8 mouse cellular contexts compared by ENCODE assay signal in the genomic region with DNA sequence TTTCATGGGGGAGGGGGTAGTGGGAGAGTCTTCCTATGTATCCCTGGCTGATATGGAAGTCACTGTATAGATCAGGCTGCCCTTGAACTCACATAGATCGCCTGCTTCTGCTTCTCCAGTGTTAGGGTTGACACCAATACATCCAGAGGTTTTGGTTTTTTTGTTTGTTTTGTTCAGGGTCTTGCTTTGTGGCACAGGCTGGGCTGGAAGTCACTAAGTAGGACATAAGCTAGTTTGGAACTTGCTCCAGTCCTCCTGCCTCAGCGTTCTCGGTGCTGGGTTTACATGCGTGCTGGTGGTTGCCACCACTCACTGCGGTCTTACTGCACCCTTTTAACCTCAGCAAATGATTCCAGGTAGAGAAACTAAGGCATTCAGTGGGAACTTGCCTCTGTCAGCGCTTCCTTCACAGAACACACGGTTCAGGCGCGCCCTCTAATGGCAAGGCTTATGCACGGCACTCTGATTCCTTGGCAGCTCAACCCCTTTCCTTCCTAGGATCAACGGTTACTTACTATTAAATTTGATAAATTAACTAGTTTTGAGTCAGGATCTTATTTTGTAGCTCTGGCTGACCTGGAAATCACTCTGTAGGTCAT. TPM values are rescaled to one million over a fixed set of nuclear protein-coding genes. Genes with fewer than 3 reads are reported as not detected.
DNase-seq lines count a peak whose midpoint lies in the region; ATAC-seq and TF ChIP-seq lines count a peak whose summit lies in the region.

No protein-coding gene starts in this region.

- no peak for TF ChIP-seq EP300 in stomach, postnatal 0 days (optimal IDR thresholded peaks at IDR 0.05)

- H3K9ac ChIP-seq in intestine, embryonic 16.5 days (ENCODE audit: low read depth, low read length), result no peak overlapping the region
- no peak overlapping the region for H3K9ac ChIP-seq in limb, embryonic 13.5 days
- H3K9ac ChIP-seq in midbrain, postnatal 0 days (replicated peaks; ENCODE audit: low read length, poor library complexity, severe bottlenecking), result no peak overlapping the region
- no peak overlapping the region for H3K9ac ChIP-seq in stomach, postnatal 0 days (ENCODE audit: low read length)

- peak; percentile 86 for TF ChIP-seq CTCF in midbrain, postnatal 0 days (IDR thresholded peaks at IDR 0.05)
- peak; percentile 94 for TF ChIP-seq CTCF in stomach, postnatal 0 days (IDR thresholded peaks at IDR 0.05; ENCODE audit: low read depth)

- peak overlapping the region; percentile 34 for H3K4me2 ChIP-seq in intestine, embryonic 16.5 days (ENCODE audit: low read depth, low read length)
- peak overlapping the region; percentile 93 for H3K4me2 ChIP-seq in limb, embryonic 13.5 days (replicated peaks)
- H3K4me2 ChIP-seq in midbrain, postnatal 0 days (ENCODE audit: low read depth, low read length, poor library complexity, severe bottlenecking), result 0 out of 2 replicates have a peak overlapping the region, but pooled peaks have one; percentile 98
- H3K4me2 ChIP-seq in stomach, postnatal 0 days (replicated peaks; ENCODE audit: low read depth), result 0 out of 2 replicates have a peak overlapping the region, but pooled peaks have one; percentile 15

- DNase-seq in ovary, postnatal 36 days (ENCODE audit: low spot score), result peak; percentile 71
- DNase-seq in ovary, adult 18-20 months (ENCODE audit: low spot score), result no peak
- DNase-seq in cerebellum, postnatal 10 days, result peak; percentile 87
- DNase-seq in gastrocnemius, postnatal 25 days, result peak; percentile 57
- peak; percentile 72 for DNase-seq in midbrain, postnatal 0 days (ENCODE audit: low spot score)
- peak; percentile 84 for DNase-seq in stomach, postnatal 0 days (ENCODE audit: low spot score)

- no peaks in the 10 kb centered on the region for H3K36me3 ChIP-seq in intestine, embryonic 16.5 days (ENCODE audit: control insufficient read depth, insufficient read depth, low read length)
- H3K36me3 ChIP-seq in limb, embryonic 13.5 days, result peaks cover 9% of the 10 kb centered on the region
- 0 out of 2 replicates have a peak, but pooled peaks cover 2% of the 10 kb centered on the region for H3K36me3 ChIP-seq in midbrain, postnatal 0 days (ENCODE audit: insufficient read depth, low read length)
- no peaks in the 10 kb centered on the region for H3K36me3 ChIP-seq in stomach, postnatal 0 days (ENCODE audit: control insufficient read depth, insufficient read depth, low read length)

- H3K9me3 ChIP-seq in intestine, embryonic 16.5 days (ENCODE audit: control insufficient read depth, low read length), result no peaks in the 10 kb centered on the region
- no peaks in the 10 kb centered on the region for H3K9me3 ChIP-seq in limb, embryonic 13.5 days
- no peaks in the 10 kb centered on the region for H3K9me3 ChIP-seq in midbrain, postnatal 0 days (ENCODE audit: low read length)
- no peaks in the 10 kb centered on the region for H3K9me3 ChIP-seq in stomach, postnatal 0 days (ENCODE audit: control insufficient read depth, low read length)

- 2% methylated on average over 11 of the region's 11 CpGs for WGBS in intestine, embryonic 16.5 days
- WGBS in limb, embryonic 13.5 days, result 3% methylated on average over 11 of the region's 11 CpGs
- WGBS in midbrain, postnatal 0 days, result 1% methylated on average over 11 of the region's 11 CpGs
- WGBS in stomach, postnatal 0 days, result 1% methylated on average over 11 of the region's 11 CpGs

- H3K4me1 ChIP-seq in intestine, embryonic 16.5 days (ENCODE audit: control insufficient read depth, insufficient read depth, low read length), result peaks cover 30% of the 10 kb centered on the region
- H3K4me1 ChIP-seq in limb, embryonic 13.5 days, result peaks cover 42% of the 10 kb centered on the region
- peaks cover 11% of the 10 kb centered on the region for H3K4me1 ChIP-seq in midbrain, postnatal 0 days (ENCODE audit: insufficient read depth, low read length)
- H3K4me1 ChIP-seq in stomach, postnatal 0 days (replicated peaks; ENCODE audit: control insufficient read depth, insufficient read depth), result 0 out of 2 replicates have a peak, but pooled peaks cover 2% of the 10 kb centered on the region

- H3K4me3 ChIP-seq in intestine, embryonic 16.5 days (ENCODE audit: low read length), result no peak overlapping the region
- 0 out of 2 replicates have a peak overlapping the region, but pooled peaks have one; percentile 53 for H3K4me3 ChIP-seq in limb, embryonic 13.5 days
- H3K4me3 ChIP-seq in midbrain, postnatal 0 days (ENCODE audit: low read depth, low read length), result no peak overlapping the region
- H3K4me3 ChIP-seq in stomach, postnatal 0 days (ENCODE audit: low read depth, low read length), result no peak overlapping the region

- ATAC-seq in intestine, embryonic 16.5 days, result no peak
- no peak for ATAC-seq in limb, embryonic 13.5 days (ENCODE audit: low FRiP score, low read depth)
- ATAC-seq in midbrain, postnatal 0 days (ENCODE audit: low FRiP score), result no peak
- ATAC-seq in stomach, postnatal 0 days (ENCODE audit: low FRiP score, low TSS enrichment), result no peak

- H3K27ac ChIP-seq in intestine, embryonic 16.5 days (ENCODE audit: low read length), result no peak overlapping the region
- no peak overlapping the region for H3K27ac ChIP-seq in limb, embryonic 13.5 days
- H3K27ac ChIP-seq in midbrain, postnatal 0 days (ENCODE audit: low read depth, low read length), result no peak overlapping the region
- H3K27ac ChIP-seq in stomach, postnatal 0 days (replicated peaks), result no peak overlapping the region

- H3K27me3 ChIP-seq in intestine, embryonic 16.5 days (replicated peaks; ENCODE audit: control insufficient read depth, insufficient read depth, low read length), result no peaks in the 10 kb centered on the region
- peaks cover 20% of the 10 kb centered on the region for H3K27me3 ChIP-seq in limb, embryonic 13.5 days
- peaks cover 4% of the 10 kb centered on the region; the same call in 1 of the 2 replicates for H3K27me3 ChIP-seq in midbrain, postnatal 0 days (ENCODE audit: insufficient read depth, low read length)
- no peaks in the 10 kb centered on the region for H3K27me3 ChIP-seq in stomach, postnatal 0 days (ENCODE audit: control insufficient read depth, insufficient read depth, low read length)

RNA-seq across cellular contexts. Expression of gene Ercc1, which starts 1.3 kb away (rescaled TPM):
- total RNA-seq in gastrocnemius, postnatal 25 days (2021), result 10 to 100 TPM; 21.5 to 25.4 TPM
- 45.8 and 51.3 TPM in 2 replicates for polyA plus RNA-seq in intestine, embryonic 16.5 days (2015; fragmentation: Nextera tagmentation; extraction: Ambion mirVana)
- 89.1 and 96.4 TPM in 2 replicates for polyA plus RNA-seq in limb, embryonic 13.5 days (2015; fragmentation: Nextera tagmentation; extraction: Ambion mirVana)
- 50.3 and 71.4 TPM in 2 replicates for total RNA-seq in midbrain, postnatal 0 days (2014; rRNA removed)
- 67.7 and 71.0 TPM in 2 replicates for polyA plus RNA-seq in midbrain, postnatal 0 days (2015; fragmentation: Nextera tagmentation; extraction: Ambion mirVana)
- 32.8 and 36.9 TPM in 2 replicates for polyA plus RNA-seq in stomach, postnatal 0 days (2015; fragmentation: Nextera tagmentation; extraction: Ambion mirVana)

RNA-seq across cellular contexts. Expression of gene Cd3eap, which starts 16.0 kb away (rescaled TPM):
- total RNA-seq in gastrocnemius, postnatal 25 days (2021), result 10 to 100 TPM in 1 of 2 experiments, 1 to 10 TPM in 1; 8.5 to 10.1 TPM
- polyA plus RNA-seq in intestine, embryonic 16.5 days (2015; fragmentation: Nextera tagmentation; extraction: Ambion mirVana), result 19.1 and 24.3 TPM in 2 replicates
- polyA plus RNA-seq in limb, embryonic 13.5 days (2015; fragmentation: Nextera tagmentation; extraction: Ambion mirVana), result 29.9 and 31.8 TPM in 2 replicates
- 8.7 and 14.0 TPM in 2 replicates for total RNA-seq in midbrain, postnatal 0 days (2014; rRNA removed)
- polyA plus RNA-seq in midbrain, postnatal 0 days (2015; fragmentation: Nextera tagmentation; extraction: Ambion mirVana), result 21.5 and 21.6 TPM in 2 replicates
- 13.4 and 13.6 TPM in 2 replicates for polyA plus RNA-seq in stomach, postnatal 0 days (2015; fragmentation: Nextera tagmentation; extraction: Ambion mirVana)

RNA-seq across cellular contexts. Expression of gene Ppp1r13l, which starts 16.2 kb away (rescaled TPM):
- 1 to 10 TPM; 2.6 TPM for total RNA-seq in gastrocnemius, postnatal 25 days (2021)
- 3.1 and 4.2 TPM in 2 replicates for polyA plus RNA-seq in intestine, embryonic 16.5 days (2015; fragmentation: Nextera tagmentation; extraction: Ambion mirVana)
- 9.0 and 9.6 TPM in 2 replicates for polyA plus RNA-seq in limb, embryonic 13.5 days (2015; fragmentation: Nextera tagmentation; extraction: Ambion mirVana)
- 0.52 and 1.0 TPM in 2 replicates for total RNA-seq in midbrain, postnatal 0 days (2014; rRNA removed)
- 1.5 and 2.0 TPM in 2 replicates for polyA plus RNA-seq in midbrain, postnatal 0 days (2015; fragmentation: Nextera tagmentation; extraction: Ambion mirVana)
- 10.3 and 12.2 TPM in 2 replicates for polyA plus RNA-seq in stomach, postnatal 0 days (2015; fragmentation: Nextera tagmentation; extraction: Ambion mirVana)

RNA-seq across cellular contexts. Expression of gene Fosb, which starts 33.5 kb away (rescaled TPM):
- total RNA-seq in gastrocnemius, postnatal 25 days (2021), result under 1 TPM; 0.43 to 0.64 TPM
- polyA plus RNA-seq in intestine, embryonic 16.5 days (2015; fragmentation: Nextera tagmentation; extraction: Ambion mirVana), result 0.10 and 0.21 TPM in 2 replicates
- polyA plus RNA-seq in limb, embryonic 13.5 days (2015; fragmentation: Nextera tagmentation; extraction: Ambion mirVana), result 0.23 and 0.27 TPM in 2 replicates
- 0.38 and 0.66 TPM in 2 replicates for total RNA-seq in midbrain, postnatal 0 days (2014; rRNA removed)
- 0.10 and 0.11 TPM in 2 replicates for polyA plus RNA-seq in midbrain, postnatal 0 days (2015; fragmentation: Nextera tagmentation; extraction: Ambion mirVana)
- 0.21 and 0.38 TPM in 2 replicates for polyA plus RNA-seq in stomach, postnatal 0 days (2015; fragmentation: Nextera tagmentation; extraction: Ambion mirVana)

RNA-seq across cellular contexts. Expression of gene Ercc2, which starts 38.5 kb away (rescaled TPM):
- 1 to 10 TPM; 7.8 to 8.8 TPM for total RNA-seq in gastrocnemius, postnatal 25 days (2021)
- polyA plus RNA-seq in intestine, embryonic 16.5 days (2015; fragmentation: Nextera tagmentation; extraction: Ambion mirVana), result 15.5 and 17.6 TPM in 2 replicates
- polyA plus RNA-seq in limb, embryonic 13.5 days (2015; fragmentation: Nextera tagmentation; extraction: Ambion mirVana), result 18.2 and 18.3 TPM in 2 replicates
- 63.0 and 68.3 TPM in 2 replicates for total RNA-seq in midbrain, postnatal 0 days (2014; rRNA removed)
- polyA plus RNA-seq in midbrain, postnatal 0 days (2015; fragmentation: Nextera tagmentation; extraction: Ambion mirVana), result 22.9 and 26.6 TPM in 2 replicates
- 6.0 and 6.4 TPM in 2 replicates for polyA plus RNA-seq in stomach, postnatal 0 days (2015; fragmentation: Nextera tagmentation; extraction: Ambion mirVana)

Comparison
In these comparisons a context has a peak if more than half of its experiments do, and no peak if none do; other contexts are left out.
1. H3K4me2 ChIP-seq: peak in every context shown above with its lines; median percentile 98 in midbrain, postnatal 0 days; 93 in limb, embryonic 13.5 days; 34 in intestine, embryonic 16.5 days; 15 in stomach, postnatal 0 days.